Mouse (Mus musculus): ENCODE results near the gene Rrp1.

- TF ChIP-seq POLR2A (IDR thresholded peaks at IDR 0.05; ENCODE audit: low read depth, low read length) (no peak), CTCF (IDR thresholded peaks at IDR 0.05; ENCODE audit: extremely low read depth, insufficient read depth, insufficient read length, insufficient replicate concordance) (no peak)
Observed at GRCm38 (mm10) chr10:78442292-78442691, 29.4 kb upstream of the Rrp1 start.

All from spleen, adult 2 months (tissue).